Mouse (Mus musculus) lung, embryonic 16.5 days (tissue): ENCODE data around the gene Hcn4. TPM values are rescaled to one million over a fixed set of nuclear protein-coding genes. Genes with fewer than 3 reads are reported as not detected.

Source experiments
- ATAC-seq: fragments of 200-750 bp; cut with Nextera tagmentation; 2 replicates; pipeline ENCODE4 v1.8.0; 2017; ENCODE audit warnings: low read depth, mild to moderate bottlenecking, moderate library complexity
- H3K27ac ChIP-seq: fragments of 300-500 bp; sonication (generic); 2 replicates; pipeline ENCODE4 v1.5.1; 2014; ENCODE audit warnings: mild to moderate bottlenecking, control low read depth, low read length
- H3K27me3 ChIP-seq: fragments of 300-500 bp; sonication (generic); 2 replicates; pipeline ENCODE4 v1.6.1; 2014; ENCODE audit warnings: low read depth, low read length, mixed read lengths; ENCODE audit not compliant: control insufficient read depth, insufficient read depth
- H3K36me3 ChIP-seq: fragments of 300-500 bp; sonication (generic); 2 replicates; pipeline ENCODE4 v1.6.1; 2014; ENCODE audit warnings: low read length; ENCODE audit not compliant: control insufficient read depth, insufficient read depth
- H3K4me1 ChIP-seq: fragments of 300-500 bp; sonication (generic); replicated peaks from 2 replicates; pipeline ENCODE4 v1.6.1; 2014; ENCODE audit warnings: low read length, mixed read lengths; ENCODE audit not compliant: control insufficient read depth, insufficient read depth
- H3K4me2 ChIP-seq: fragments of 300-500 bp; sonication (generic); 2 replicates; pipeline ENCODE4 v1.6.1; 2014; ENCODE audit warnings: low read depth, low read length, control low read depth
- H3K4me3 ChIP-seq: fragments of 300-500 bp; sonication (generic); 2 replicates; pipeline ENCODE4 v1.5.1; 2014; ENCODE audit warnings: mild to moderate bottlenecking, low read length, control low read depth
- H3K9ac ChIP-seq: fragments of 300-500 bp; sonication (generic); 2 replicates; pipeline ENCODE4 v1.6.1; 2014; ENCODE audit warnings: low read length, control low read depth
- H3K9me3 ChIP-seq: fragments of 300-500 bp; sonication (generic); 2 replicates; pipeline ENCODE4 v1.6.1; 2016; ENCODE audit warnings: low read length; ENCODE audit not compliant: control insufficient read depth
- WGBS: fragments of 180-500 bp; shearing (Covaris S2); extraction: QIAGEN DNeasy Blood & Tissue Kit; methylation state at CpG from one replicate; pipeline ENCODE4 v1.1.7; 2014; 5-methylcytosine and 5-hydroxymethylcytosine counted together
- polyA plus RNA-seq: library from polyadenylated mRNA; unstranded; fragments of >200 nt; fragmentation: Nextera tagmentation; extraction: Ambion mirVana; gene quantifications from 2 replicates; pipeline ENCODE4 v1.2.1, GENCODE M21; 2015

Gene Hcn4
- polyA plus RNA-seq, 1 experiment from 2014 or later: 0.21 TPM

- Histone ChIP-seq H3K27me3 (no peaks in the 10 kb centered on the region), H3K4me2 (no peak overlapping the region), H3K4me1 (no peaks in the 10 kb centered on the region), H3K4me3 (no peak overlapping the region), H3K27ac (no peak overlapping the region), H3K9ac (no peak overlapping the region), H3K9me3 (no peaks in the 10 kb centered on the region), H3K36me3 (no peaks in the 10 kb centered on the region)
- 62% methylated on average over 5 of the region's 5 CpGs for WGBS
- no peak for ATAC-seq
These were observed 15.3 kb downstream of the Hcn4 start for GRCm38 (mm10) chr9:58838504-58838903.

GRCm38 (mm10) chr9:58841655-58842054 is 18.4 kb downstream of the Hcn4 start:
- WGBS: 14% methylated on average over 6 of the region's 6 CpGs
- Histone ChIP-seq H3K27ac (no peak overlapping the region), H3K9me3 (no peaks in the 10 kb centered on the region), H3K4me1 (no peaks in the 10 kb centered on the region), H3K27me3 (no peaks in the 10 kb centered on the region), H3K36me3 (no peaks in the 10 kb centered on the region), H3K9ac (no peak overlapping the region), H3K4me2 (no peak overlapping the region), H3K4me3 (no peak overlapping the region)
- no peak for ATAC-seq

- Histone ChIP-seq H3K4me1 (no peaks in the 10 kb centered on the region), H3K9ac (no peak overlapping the region), H3K9me3 (no peaks in the 10 kb centered on the region), H3K27me3 (no peaks in the 10 kb centered on the region), H3K4me3 (no peak overlapping the region), H3K4me2 (no peak overlapping the region), H3K36me3 (no peaks in the 10 kb centered on the region), H3K27ac (no peak overlapping the region)
- ATAC-seq: no peak
- WGBS: 81% methylated on average over 3 of the region's 3 CpGs
These were observed 21.4 kb downstream of the Hcn4 start for GRCm38 (mm10) chr9:58844597-58844996.

- Histone ChIP-seq H3K27me3 (no peaks in the 10 kb centered on the region), H3K27ac (no peak overlapping the region), H3K9me3 (no peaks in the 10 kb centered on the region), H3K9ac (no peak overlapping the region), H3K36me3 (no peaks in the 10 kb centered on the region), H3K4me1 (no peaks in the 10 kb centered on the region), H3K4me2 (no peak overlapping the region), H3K4me3 (no peak overlapping the region)
- ATAC-seq: peak; percentile 45; the same call in 1 of the 2 replicates
- 22% methylated on average over 3 of the region's 3 CpGs for WGBS
These were observed 23.8 kb downstream of the Hcn4 start for GRCm38 (mm10) chr9:58847008-58847407.

- WGBS: 56% methylated on average over 7 of the region's 7 CpGs
- ATAC-seq: no peak; the same call in 1 of the 2 replicates
These were observed 24.5 kb downstream of the Hcn4 start for GRCm38 (mm10) chr9:58847676-58848075.

GRCm38 (mm10) chr9:58849576-58850315 is 26.5 kb downstream of the Hcn4 start:
- H3K27ac ChIP-seq: no peak overlapping the region
- no peak for ATAC-seq
- no peak overlapping the region for H3K4me3 ChIP-seq
- no peak overlapping the region for H3K9ac ChIP-seq
- no peak overlapping the region for H3K4me2 ChIP-seq
- no peaks in the 10 kb centered on the region for H3K36me3 ChIP-seq
- no peaks in the 10 kb centered on the region for H3K4me1 ChIP-seq
- H3K27me3 ChIP-seq: no peaks in the 10 kb centered on the region
- H3K9me3 ChIP-seq: no peaks in the 10 kb centered on the region
- WGBS: 75% methylated on average over 13 of the region's 13 CpGs

More at GRCm38 (mm10) chr9:58847676-58848075, 24.5 kb downstream of the Hcn4 start:
- Histone ChIP-seq H3K4me2 (no peak overlapping the region), H3K4me1 (no peaks in the 10 kb centered on the region), H3K36me3 (no peaks in the 10 kb centered on the region), H3K9ac (no peak overlapping the region), H3K9me3 (no peaks in the 10 kb centered on the region), H3K27ac (no peak overlapping the region), H3K4me3 (no peak overlapping the region), H3K27me3 (no peaks in the 10 kb centered on the region)

GRCm38 (mm10) chr9:58854931-58855330 is 31.7 kb downstream of the Hcn4 start:
- 50% methylated on average over 3 of the region's 3 CpGs for WGBS
- H3K4me3 ChIP-seq: no peak overlapping the region
- no peaks in the 10 kb centered on the region for H3K9me3 ChIP-seq
- no peak overlapping the region for H3K27ac ChIP-seq
- H3K27me3 ChIP-seq: no peaks in the 10 kb centered on the region
- no peak for ATAC-seq
- no peaks in the 10 kb centered on the region for H3K4me1 ChIP-seq
- H3K36me3 ChIP-seq: no peaks in the 10 kb centered on the region
- H3K4me2 ChIP-seq: no peak overlapping the region
- no peak overlapping the region for H3K9ac ChIP-seq

- peak overlapping the region; percentile 40 for H3K4me2 ChIP-seq
- no peaks in the 10 kb centered on the region for H3K4me1 ChIP-seq
- H3K27me3 ChIP-seq: no peaks in the 10 kb centered on the region
- no peak for ATAC-seq
- no peak overlapping the region for H3K9ac ChIP-seq
- 0 out of 2 replicates have a peak overlapping the region, but pooled peaks have one; percentile 6 for H3K4me3 ChIP-seq
- no peaks in the 10 kb centered on the region for H3K36me3 ChIP-seq
- H3K27ac ChIP-seq: no peak overlapping the region
- H3K9me3 ChIP-seq: no peaks in the 10 kb centered on the region
- 23% methylated on average over 30 of the region's 30 CpGs for WGBS
These were observed 35.9 kb downstream of the Hcn4 start for GRCm38 (mm10) chr9:58859080-58859635.

GRCm38 (mm10) chr9:58863826-58864225 is 40.6 kb downstream of the Hcn4 start:
- no peak overlapping the region for H3K4me2 ChIP-seq

More at GRCm38 (mm10) chr9:58863826-58864225, 40.6 kb downstream of the Hcn4 start:
- no peak overlapping the region for H3K9ac ChIP-seq
- H3K27me3 ChIP-seq: no peaks in the 10 kb centered on the region
- no peak overlapping the region for H3K4me3 ChIP-seq
- no peaks in the 10 kb centered on the region for H3K36me3 ChIP-seq
- H3K27ac ChIP-seq: no peak overlapping the region
- WGBS: 34% methylated on average over 7 of the region's 7 CpGs
- no peaks in the 10 kb centered on the region for H3K9me3 ChIP-seq
- no peaks in the 10 kb centered on the region for H3K4me1 ChIP-seq
- no peak for ATAC-seq
